Mouse (Mus musculus) megakaryocyte progenitor cell, adult 5-6 weeks (primary cell): ENCODE measurements at regions not wholly inside any gene's neighbourhood (a gene's known extent, or its start where the extent isn't known, plus 50 kb on each side); places are given as distances from the start of the nearest gene placed in this dataset.

Experiments
- ATAC-seq: replicated peaks from 2 replicates; pipeline ENCODE4 v1.8.0; 2016; ENCODE audit warnings: mild to moderate bottlenecking, moderate TSS enrichment, inconsistent platforms; ENCODE audit not compliant: poor library complexity

DNA sequence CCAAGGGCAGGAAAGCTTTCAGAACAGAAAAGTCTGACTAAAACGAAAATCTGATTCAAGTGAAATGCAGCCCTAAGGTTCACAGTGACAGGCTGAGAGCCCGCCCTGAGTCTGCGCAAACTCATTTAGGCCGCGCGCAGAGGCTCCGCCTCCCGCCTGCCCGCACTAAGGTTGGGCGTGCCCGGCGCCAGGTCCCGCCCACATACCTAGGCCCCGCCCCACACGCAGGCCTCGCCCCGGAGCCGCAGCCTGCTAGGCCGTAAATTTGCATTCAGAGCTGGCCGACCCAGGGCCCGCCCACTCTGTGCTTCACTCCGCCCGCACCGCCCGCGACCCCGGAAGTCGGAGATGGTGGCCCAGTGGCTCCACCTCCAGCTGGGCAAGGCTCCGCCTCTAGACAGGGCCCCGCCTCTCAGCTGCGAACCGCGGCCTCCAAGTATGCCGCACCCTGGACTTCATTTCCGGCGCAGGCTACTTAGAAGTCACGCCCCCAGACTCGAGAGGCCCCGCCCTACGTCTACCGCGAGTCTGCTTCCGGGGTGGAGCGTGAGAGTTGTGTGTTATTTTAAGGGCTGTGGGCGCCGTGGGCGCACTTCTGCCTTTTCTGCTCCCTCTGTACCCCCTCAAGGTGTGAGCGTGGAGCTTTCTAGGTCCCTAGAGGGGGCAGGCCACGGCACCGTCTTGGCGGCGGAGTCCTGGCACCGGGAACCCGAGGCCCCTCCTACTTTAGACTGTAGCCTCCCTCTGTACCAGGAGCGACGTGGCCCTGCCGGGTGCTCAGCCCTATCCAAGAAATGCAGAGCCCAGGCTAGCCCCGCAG is 52.3 kb upstream of the Wnt7b start:
- ATAC-seq, result peak; percentile 90

- ATAC-seq, result peak; percentile 16
Observed at GRCm38 (mm10) chr15:85635425-85635824, 53.2 kb upstream of the Wnt7b start.

DNA sequence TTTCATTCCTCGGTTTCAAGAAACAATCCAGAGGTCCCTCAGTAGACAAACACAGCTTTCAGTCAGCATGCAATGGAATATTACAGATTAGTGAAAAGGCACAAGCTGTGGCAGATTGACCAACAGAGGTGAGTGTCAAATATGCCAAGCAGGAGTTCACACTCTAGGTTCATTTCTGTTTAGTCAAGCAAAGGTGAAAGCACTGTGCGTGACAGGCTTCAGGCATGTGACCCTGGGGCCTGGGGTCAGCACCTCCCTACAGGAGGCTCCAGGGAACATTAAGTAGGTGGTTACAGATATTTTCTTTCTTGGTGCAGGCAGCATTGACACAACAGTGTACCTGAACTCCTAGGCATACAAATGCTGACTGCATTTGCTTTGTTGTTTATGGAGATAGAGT is 57.3 kb upstream of the Wnt7b start:
- ATAC-seq, result no peak

GRCm38 (mm10) chr15:85641120-85642080 is 59.1 kb upstream of the Wnt7b start:
- ATAC-seq, result no peak

DNA sequence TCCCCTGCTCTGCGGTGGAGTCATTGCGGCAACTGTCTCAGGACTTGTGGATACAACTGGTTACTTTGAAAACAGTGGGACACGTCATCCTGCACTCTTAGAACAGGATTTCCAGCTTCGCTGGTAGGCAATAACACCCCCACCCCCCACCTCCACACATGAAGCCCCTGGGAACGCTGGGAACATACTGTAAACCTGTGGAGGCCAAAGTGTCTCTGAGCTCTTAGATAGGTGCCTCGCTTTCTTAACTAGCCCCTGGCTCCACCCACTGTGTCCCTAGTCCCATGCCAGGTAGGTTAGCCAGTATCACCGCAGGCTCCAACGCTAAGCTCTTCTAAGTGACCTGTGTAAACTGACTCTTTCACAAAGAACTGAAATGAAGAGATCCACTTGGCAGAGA is 63.1 kb upstream of the Wnt7b start:
- ATAC-seq, result 0 out of 2 replicates have a peak, but pooled peaks have one; percentile 7

- ATAC-seq, result peak; percentile 56
Observed at GRCm38 (mm10) chr15:85645971-85646638, 63.8 kb upstream of the Wnt7b start.

DNA sequence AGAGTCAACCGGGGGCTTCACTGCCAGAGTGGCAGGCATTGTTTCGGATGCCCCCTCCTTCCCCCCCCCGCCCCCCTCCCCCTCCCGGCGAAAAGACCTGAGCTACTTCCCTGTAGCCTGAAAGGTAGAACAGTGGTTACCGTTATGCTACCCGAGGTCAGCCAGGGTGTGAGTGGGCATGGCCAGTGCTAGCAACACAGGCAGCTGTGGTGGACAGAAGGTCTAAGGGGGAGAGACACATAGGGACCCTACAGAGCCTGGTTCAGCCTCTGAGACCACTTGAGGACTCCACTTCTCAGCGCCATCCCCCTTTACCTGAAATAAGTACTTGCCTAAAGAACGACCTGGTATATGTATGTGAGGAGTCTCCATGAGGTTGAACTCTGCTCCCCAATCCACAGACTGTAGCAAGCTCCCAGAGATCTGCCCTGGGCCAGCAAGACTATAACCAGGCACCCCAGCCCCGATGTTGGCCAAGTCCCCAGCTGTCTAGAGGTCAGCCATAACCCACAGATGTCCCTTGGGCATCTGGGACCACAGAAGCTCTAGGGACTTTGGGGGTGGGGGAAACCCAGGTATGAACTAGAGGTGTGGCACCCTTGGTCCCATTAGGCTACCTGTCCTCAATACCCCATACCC is 64.5 kb upstream of the Wnt7b start:
- no peak for ATAC-seq

GRCm38 (mm10) chr15:85647593-85647992 is 65.3 kb upstream of the Wnt7b start:
- ATAC-seq, result no peak

GRCm38 (mm10) chr15:85650241-85650640 is 68.0 kb upstream of the Wnt7b start:
- ATAC-seq, result no peak

GRCm38 (mm10) chr15:85651718-85652420 is 69.6 kb upstream of the Wnt7b start:
- ATAC-seq, result no peak

- no peak for ATAC-seq
Observed at GRCm38 (mm10) chr15:85652431-85652830, 70.2 kb upstream of the Wnt7b start.

DNA sequence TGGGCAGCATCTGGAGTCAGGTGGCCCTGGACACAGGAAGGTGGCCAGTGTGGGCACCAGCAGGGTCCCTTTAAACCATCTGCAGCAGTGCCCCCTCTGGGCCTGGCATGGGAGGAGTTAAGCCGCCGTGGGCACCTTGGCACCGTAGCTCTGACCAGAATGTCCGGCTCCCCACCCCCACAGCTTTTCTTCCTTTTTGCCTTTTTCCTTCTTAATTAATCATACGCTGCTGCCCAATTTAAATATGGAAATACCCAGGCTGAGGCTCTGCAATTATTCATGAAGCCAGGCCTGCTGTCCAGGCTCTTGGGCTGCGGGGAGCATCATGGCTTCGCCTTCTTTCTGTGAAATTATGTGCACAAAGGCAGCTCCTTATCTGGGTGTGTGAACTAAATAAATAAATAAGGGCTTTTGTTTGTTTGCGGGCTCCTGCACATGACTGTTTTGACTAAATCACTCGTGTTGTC is 70.6 kb upstream of the Wnt7b start:
- ATAC-seq, result no peak

DNA sequence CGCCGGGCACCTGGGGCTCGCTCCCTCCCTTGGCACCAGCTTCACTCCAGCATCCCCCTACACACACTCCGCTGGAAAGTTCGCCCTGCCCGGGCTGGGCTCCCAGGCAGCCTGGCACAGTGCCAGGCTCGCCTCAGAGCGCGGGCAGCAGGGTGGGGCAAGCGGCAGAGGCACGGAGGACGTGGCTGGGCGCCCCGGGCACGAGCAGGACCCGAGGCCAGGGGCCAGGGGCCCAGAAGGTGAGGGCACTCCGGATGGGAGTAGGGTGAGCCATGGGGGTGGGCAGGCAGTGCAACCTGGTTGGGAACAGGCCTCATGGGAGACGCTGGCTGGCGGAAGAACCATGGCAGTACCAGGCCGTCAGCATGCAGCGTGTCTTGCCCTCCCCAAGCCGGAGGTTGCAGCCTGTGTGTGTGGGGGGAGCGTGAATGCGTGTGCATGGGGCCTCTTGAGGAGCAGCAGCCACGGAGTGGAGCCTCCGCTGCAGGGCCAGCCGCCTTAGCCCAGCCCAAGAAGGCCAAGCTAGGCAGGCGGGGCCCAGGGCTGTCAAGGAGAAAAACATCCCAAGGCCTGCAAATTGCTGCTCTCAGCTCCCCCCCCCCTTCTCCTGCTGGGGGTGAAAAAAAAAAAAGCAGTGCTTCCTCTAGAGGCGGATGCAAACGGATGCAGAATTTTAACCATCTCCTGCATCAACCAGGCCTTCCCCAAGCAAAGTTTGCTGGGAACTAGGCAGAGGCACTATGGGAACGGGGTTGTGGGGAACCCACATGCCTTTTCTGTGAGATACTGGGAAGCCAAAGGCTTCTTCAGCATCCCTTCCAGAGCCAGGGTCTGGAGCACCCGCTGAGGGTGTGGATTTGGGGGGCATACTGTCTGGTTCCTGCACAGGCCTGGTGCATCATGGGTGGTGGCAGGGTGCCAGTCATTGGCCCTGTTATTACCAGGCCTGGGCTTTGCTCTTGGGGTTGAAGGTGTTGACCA is 71.4 kb upstream of the Wnt7b start:
- peak; percentile 60 for ATAC-seq

- ATAC-seq, result no peak
Observed at GRCm38 (mm10) chr15:85654791-85655190, 72.5 kb upstream of the Wnt7b start.

GRCm38 (mm10) chr15:85655751-85656167 is 73.5 kb upstream of the Wnt7b start:
- no peak for ATAC-seq

DNA sequence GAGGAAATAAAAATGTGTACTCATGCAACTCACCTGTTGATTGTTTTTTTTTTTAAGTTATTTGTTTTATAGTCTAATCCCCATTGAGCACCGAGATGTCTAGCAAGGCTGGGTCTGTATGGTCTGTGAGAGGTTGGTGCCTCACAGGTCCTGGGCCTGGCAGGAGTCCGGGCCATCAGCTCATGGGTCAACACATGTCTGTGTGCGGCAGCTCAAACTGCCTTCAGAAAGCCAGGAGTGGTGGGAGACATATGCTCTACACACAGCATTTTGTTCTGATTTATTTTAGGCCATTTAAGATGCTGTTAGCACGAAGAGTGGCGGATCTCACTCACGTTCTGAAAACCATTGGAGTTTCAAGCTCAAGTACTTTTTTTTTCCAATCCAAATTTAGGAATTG is 74.6 kb upstream of the Wnt7b start:
- ATAC-seq, result no peak

- ATAC-seq, result peak; percentile 38
Observed at GRCm38 (mm10) chr15:85657441-85657989, 75.2 kb upstream of the Wnt7b start.

DNA sequence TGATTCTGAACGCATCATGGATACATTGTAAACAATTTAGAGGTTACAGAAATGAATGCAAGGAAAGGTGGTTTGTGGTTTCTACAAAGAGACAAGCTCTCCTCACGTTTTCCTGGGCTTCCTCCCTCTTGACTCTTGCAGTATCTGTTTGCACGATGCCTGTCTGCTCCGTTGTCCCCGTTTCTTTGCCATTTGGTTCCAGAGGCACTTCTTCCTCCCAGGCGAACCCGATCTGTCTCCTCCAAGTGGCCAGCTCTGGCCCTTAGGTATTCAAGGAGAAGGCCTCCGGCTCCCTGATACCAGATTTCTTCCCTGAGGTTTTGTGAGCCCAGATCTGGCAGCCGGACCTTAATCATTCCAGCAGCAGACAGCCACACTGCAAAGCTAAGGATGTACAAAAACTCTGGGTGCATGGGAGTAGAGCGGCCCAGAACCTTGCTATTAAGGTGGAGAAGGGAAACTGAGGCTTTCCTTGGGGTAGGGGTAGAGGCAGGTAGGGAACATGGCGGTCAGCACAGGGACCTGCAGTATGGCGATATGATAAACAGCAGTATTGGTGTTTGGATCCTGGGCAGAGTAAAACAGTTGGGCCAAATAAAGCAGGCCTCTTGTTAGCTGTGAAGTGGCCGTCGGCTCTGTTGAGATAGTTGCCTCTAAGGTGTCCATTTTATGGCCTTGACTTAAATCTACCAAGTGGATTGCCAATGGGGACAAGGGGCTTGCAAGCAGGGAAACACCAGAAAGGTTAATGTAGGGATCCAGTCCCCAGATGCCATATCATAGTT is 76.0 kb upstream of the Wnt7b start:
- ATAC-seq, result no peak
